Mouse (Mus musculus) gastrocnemius, adult 8-10 months (tissue): ENCODE data around the gene Ntf5. TPM values are rescaled to one million over a fixed set of nuclear protein-coding genes. Genes with fewer than 3 reads are reported as not detected.
"Not testable (repeated sequence)": the region's sequence is repeated elsewhere in the genome, so short reads cannot be mapped to it uniquely, and the experiment has no call there.

ENCODE experiments used
- DNase-seq, 2 experiments: peaks; one replicate each; pipeline ENCODE4 v3.0.0; 2022; ENCODE audit warnings: low spot score in 2 of 2
- total RNA-seq, 4 experiments: library from RNA; stranded (reverse); gene quantifications; 2 replicates each; pipeline ENCODE4 v1.2.4; 2022

Gene Ntf5
- 1 to 10 TPM; 3.7 to 4.9 (median 4.3) TPM for total RNA-seq

DNA sequence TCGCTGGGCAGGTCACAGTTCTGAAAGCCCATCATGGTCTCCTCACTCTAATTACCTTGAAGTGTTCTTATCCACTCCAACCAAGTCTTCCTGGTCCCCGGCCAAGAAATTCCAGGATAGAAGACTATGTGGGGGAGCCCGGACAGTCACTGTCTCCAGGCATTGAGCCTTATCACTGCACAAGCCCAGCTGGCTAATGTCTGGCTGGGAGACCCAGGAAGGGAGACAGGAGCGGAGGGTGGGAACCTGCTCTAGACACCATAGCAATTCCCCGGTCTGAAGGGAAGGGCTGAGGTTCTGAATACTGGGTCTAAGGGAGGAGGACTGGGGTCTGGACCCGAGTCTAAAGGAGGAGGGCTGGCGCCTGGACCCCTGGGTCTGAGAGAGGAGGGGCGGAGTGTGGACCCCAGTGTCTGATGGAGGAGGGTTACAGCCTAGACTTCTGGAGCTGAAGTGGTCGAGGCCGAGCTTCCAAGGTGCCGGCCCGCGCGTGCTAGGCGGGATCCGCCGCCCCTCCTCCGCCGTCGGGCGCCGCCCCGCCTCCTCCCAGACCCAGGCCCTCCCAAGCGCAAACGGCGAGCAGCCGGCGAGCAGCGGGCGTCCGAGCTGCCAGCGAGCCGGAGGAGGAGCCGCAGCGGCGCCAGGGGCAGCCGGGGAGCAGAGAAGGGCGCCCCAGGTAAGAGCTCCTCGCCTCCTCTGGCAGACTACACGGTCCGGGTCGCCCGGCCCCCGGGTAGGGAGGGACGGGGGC is at the start of gene Ntf5:
Gene Ntf5 (plus strand): TSS at position 583 of the 751 bp plus-strand sequence.
- DNase-seq, result peak in 1 of 2 experiments; percentile 36

DNA sequence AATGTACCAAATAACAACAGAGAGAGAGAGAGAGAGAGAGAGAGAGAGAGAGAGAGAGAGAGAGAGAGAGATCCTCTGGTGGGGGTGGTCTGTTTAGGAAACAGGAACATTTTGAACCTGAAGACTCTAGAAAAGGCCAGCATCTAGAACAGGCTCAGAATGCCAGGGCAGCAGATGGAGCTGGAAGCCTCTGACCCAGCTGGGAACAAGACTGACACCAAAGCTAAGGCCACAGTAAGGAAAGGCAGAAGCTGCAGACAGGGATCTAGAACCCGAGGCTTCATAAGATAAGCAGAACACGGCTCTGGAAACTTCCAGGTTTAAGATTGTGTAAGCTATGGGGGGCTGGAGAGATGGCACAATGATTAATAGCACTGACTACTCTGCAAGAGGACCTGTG is 49.5 kb upstream of the Ntf5 start:
- no peak for DNase-seq

DNA sequence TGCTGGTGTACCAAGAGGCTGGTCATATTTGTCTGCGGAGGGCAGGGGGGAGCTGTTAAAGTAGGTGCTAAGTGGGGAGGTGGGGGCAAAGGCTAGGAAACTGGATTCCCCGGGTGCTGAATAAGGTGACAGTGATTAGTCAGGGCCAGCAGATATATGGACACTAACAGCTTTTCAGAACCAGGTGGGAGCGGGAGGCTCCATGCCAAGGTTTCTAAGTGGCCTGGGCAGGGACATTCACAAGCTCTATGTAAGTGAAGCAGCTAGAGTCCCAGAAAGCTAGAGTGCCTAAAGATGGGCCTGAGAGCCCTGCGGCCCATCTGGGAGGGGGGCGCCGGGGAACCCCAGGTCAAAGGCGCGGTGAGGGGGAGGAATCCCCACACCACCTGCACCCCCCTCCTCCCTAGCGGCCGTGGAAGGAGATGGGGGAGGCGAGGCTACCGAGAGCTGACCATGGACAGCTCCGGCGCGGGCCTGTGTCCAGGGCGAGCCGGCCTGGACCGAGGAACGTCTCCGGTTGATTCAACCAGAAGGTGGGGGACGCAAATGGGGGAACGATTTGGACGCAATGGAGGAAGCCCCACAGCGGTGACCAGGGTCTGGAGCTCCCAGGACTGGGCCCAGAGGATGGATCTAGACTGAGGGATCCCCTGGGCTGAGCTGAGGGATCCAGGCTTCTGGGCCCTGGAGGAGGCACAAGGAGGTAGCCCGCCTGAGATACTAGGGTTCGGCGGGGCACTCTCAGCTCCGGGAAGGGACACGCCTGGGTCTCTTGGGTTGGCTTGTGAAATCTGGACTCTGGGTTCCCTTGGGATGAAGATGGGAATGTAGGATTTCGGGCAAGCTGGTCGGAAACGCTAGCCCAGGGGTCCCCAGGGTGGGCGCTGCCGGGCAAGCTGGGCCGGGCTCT is 47.5 kb upstream of the Ntf5 start:
- no peak for DNase-seq

DNA sequence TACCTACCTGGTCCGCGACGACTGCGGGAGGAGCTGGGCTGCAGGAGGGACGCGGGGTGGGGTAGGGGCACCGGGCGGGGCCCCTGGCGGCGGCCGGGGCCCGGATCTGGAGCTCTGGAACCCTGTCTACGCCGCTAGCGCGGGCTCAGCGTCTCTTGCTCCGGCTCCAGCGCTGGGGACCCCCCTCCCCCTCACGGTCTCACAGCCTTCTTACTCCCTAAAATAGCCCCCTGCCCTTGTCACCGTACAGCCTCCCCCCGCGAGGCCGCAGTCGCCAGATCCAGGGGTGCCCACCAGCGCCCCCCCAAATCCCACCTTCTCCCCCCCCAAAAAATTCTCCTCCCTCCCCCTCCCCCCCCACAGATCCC is 46.9 kb upstream of the Ntf5 start, which contains the start of gene Ppfia3:
Gene Ppfia3 (minus strand): TSS at position 368 of the 368 bp plus-strand sequence.
- no peak for DNase-seq

DNA sequence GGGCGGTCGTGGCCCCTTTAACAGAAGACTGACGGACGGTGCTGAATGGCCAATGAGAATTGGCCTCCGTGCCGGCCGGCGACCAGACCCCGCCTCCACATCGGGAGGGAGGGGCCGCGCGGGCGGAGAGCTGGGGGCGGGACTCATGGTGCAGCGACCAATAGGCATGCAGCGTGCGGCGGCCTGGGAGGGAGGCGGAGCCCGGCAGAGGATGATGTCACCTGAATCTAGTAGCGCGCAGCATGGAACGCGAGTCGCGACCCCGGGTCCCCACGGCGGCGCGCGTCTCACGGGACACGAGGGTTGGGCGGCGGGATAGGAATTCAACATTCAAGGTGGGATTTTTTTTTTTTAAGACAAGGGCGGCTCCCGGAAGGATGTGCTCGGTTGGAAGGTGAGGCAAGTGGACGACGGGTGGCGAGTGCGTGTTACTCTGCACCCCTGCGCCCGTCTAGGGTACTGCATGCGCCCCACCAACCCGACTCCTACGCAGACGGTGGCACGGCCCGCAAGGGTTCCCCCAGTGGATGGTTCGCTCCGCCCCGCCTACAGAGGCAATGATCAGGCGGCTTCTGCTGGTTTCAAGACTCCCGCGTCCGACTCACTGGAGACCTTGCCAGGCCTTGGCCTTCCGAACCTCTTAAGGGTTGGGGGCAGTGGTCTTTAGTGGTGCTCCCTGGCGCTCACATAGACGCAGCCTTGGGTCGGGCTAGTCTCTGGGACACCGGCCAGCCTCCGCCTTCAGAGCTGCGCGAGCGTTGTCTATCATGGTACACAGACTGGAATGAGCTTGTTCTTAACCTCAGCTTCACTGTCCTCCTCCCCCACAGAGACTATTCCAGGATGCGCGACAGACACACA is 46.2 kb upstream of the Ntf5 start:
- DNase-seq, result peak; percentile 94

DNA sequence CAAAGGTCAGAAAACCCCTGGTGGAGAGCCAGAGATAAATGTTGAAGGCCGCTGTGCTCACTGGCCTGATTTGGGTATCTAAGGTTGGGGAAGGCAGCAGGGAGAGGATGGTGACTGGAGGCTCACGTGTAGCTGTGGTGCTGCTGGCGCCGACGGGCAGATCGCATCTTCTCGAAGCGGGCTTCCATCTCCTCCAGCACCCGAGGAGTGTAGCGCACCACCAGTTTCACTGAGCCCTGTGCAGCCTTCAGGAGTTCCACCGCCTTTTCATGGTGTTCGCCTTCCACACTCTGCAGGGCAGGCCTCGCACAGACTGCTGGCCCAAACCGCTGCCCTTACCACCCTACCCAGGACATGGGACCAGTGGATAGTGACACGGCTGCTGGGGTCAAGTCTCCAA is 45.3 kb upstream of the Ntf5 start:
- no peak for DNase-seq

DNA sequence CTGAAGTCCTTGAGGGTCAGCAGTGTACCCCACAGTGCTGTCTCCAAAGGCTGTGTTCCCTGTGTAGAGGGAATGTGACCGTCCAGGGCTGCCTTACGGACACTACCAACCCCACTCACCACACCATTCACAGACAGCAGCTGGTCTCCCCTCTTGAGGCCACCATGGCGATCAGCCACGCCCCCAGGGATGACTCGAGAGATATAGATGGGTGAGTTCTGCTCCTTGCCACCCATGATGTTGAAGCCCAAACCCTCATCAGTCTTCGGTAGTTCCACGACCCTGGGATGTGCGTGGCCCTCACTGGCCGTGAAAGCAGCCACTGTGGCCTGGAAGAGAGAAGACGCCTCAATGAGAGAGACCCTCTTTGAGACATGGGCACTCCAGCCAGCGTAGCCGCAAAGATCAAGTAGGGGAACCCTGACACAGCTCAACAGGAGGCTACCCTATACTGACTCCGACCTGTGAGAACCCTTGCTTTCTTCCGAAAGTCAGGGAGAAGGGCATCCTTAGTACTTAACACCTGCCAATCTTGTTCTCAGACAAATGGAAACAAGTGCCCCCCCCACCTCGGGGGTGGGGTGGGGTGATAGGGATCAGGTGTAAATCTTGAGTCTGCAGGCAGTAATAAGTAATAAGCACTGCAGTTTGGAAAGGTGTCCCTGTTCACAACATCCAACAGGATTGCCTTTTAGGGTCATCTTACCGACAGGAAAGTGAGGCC is 44.3 kb upstream of the Ntf5 start:
- no peak for DNase-seq

DNA sequence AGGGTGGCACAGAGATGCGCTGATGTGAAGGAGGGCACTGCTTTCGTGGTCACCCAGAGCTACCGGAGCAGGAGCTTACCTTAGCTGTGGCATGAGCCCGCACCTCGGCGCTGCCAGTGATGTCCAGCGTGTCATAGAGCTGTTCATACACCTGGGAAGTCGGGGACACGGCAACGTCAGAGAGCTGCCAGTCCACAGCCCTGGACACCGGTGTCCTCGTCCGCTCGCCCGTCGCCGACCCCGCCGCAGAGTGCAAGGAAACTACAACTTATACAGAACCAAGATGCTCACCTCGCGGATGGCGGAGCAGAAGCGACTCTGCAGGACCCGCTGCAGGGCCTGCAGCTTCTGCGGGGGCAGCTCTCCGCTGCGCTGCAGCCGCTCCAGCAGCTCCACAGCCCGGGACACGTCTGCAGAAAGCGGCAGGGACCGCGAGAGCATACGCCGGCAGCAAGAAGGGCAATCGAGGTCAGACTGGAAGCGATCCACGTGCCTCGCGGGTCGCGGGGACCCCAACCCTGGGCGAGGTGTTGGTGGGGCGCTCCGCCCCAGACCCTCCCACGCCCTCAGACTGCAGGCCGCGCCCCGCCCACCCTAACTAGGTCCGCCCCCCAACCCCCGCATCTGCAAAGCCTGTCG is 43.5 kb upstream of the Ntf5 start:
- no peak for DNase-seq

DNA sequence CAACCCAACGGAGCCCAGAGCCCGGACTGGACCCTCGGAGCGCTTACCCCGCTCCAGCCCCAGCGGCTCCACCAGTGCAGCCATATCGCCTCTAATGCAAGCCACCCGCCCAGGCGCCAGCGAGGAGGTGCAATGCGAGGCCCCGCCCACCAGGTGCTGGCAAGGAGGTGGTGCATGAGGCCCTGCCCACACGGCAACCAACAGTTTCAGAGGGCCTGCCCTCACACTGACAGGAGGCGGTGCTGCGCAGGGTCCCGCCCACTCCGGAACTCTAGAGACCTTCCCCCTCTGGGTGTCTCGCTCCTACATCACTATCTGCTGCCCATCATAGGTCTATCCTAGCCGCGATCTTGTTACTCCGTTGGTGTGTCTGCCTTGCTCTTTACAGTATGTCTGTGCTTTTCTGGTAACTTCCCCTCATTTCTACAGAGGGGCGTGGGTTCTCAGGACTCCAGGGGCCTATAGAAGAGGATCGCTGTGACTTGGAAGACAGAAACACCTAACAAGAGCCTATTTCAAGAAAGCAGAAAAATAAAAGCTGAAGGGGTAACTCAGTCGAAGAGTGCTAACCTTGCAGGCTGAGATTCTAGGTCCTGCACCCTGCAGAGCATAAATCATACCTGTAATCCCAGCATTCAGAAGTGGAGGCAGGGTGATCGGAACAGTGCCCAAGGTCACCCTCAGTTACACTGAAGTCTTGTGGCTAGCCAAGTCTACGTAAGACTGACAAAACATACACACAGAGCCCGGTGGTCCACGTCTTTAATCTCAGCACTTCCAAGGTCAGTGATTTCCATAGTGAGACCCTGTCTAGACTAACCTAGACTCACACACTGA is 42.8 kb upstream of the Ntf5 start, which contains the start of gene Lin7b:
Gene Lin7b (minus strand): TSS at position 109 of the 837 bp plus-strand sequence.
- DNase-seq, result peak; percentile 73 to 80

DNA sequence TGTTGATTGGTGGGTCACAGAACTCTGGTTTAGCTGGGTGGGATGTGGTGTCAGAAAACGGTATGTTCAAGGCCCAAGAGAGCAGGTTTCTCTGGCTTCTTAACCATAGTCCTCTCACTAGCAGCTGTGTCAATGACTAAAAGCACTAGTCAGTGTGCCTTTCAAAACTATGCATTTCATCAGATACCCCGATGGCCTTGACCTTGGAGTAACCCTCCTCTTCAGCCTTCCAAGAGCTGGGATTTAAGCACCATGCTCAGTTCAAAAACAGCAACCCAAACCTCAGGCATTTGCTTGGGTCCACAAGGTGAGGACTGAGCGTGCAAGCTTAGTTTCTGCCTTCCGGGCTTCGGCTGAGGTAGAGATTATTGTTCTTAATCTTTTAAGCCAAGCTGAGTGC is 41.1 kb upstream of the Ntf5 start:
- no peak for DNase-seq

DNA sequence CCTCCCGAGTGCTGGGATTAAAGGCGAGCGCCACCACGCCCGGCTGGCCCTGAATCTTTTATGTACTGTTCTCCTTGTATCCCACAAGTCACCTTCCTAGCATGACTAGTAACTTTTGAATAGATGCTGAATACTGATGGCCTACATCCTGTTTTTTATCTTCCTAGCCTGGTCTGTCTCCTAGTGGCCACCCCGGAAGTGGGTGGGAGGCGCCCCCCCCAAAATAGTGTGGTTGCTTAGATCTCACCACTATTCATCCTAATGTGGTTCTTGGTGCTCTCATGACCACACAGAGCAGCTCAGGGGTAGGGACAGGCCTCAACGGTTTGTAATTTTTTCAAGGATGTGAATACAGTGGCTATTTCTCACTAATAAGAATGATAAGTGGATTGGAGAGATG is 38.9 kb upstream of the Ntf5 start:
- DNase-seq, result no peak

DNA sequence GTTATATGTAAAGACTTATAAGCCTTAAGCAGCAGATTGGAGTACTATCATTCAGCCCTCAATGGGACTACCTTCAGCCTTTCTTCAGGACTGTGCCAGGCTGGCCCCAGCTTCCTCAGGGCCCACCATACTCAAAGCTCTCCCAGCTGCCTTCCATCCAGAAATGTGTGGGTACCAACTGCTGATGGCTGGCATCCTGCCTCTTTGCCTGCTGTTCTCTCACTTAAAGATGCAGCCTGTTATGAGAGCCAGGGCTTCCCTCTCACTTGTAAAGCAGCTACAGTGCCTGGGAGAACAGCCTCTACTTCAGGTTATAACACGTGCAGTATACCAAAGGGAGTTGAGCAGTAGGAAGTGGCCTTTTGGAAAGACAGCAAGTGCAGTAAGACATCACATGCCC is 37.4 kb upstream of the Ntf5 start:
- no peak for DNase-seq

DNA sequence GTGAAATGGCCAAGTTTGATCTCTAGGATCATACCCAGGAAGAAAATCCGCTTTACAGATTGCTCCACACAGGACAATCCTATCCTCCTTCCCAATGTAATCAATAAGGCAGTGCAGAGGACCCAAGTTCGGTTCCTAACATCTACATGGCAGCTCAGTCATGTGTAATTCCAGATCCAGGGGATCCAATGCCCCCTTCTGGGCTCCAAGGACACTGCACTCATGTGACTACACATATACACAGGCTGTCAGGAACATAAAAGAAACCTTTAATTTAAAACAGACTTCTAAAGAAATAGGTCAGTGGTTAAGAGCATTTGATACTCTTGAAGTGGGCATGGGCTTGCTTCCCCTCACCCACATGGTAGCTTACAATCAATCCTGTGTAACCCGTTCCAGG is 27.4 kb upstream of the Ntf5 start:
- no peak for DNase-seq

DNA sequence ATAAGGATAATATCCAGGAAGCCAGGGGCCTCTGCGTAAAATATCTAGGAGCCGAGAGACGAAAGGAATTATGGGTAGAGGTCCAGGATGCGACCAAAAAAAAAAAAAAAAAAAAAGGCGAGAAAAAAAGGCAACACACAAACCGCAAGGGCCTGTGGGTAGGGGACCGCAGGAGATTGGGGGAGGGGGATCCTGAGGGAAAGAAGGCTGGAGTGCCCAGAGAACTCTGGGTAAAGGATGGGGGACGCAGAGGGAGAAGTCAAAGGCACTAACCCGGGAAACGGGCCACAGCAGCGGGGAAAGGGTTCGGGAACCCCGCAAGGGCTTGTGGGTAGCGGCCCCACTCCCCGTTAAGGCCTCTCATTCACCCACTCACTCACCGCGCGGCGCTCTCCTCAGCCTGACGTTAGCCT is 18.4 kb upstream of the Ntf5 start:
- no peak for DNase-seq

DNA sequence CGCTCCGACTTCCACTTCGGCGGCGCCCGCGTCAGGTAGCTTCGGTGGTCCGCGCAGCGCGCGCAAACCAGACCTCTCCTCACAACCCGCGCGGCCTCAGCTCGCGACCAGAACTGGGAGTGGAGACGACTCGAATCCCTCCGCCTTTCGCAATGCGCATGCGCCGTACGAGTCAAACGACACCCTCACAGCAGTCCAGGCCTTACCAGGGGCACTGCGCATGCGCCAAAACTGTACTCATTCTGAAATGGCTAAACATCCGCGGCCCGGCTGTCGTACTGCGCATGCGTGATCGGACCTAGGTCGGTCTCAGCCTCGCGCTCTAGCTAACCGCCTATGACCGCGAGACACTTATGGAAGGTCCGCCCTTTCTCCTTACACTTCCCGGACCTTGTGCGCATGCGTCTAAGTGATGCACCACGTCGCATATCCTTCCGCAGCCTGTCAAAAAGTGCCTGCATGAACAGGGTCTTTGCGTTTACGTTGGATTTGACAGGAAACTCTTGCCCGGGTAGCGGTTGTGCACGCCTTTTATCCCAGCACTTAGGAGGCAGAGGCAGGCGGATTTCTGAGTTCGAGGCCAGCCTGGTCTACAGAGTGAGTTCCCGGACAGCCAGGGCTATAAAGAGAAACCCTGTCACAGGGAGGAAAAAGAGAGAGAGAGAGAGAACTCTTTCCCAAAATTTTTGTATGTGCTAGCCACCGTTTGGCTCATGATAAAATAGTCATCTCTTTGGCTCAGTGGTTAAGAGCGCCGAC is 17.7 kb upstream of the Ntf5 start, which contains the start of gene Snrnp70:
Gene Snrnp70 (minus strand): TSS at position 165 of the 759 bp plus-strand sequence.
- DNase-seq, result peak; percentile 100

DNA sequence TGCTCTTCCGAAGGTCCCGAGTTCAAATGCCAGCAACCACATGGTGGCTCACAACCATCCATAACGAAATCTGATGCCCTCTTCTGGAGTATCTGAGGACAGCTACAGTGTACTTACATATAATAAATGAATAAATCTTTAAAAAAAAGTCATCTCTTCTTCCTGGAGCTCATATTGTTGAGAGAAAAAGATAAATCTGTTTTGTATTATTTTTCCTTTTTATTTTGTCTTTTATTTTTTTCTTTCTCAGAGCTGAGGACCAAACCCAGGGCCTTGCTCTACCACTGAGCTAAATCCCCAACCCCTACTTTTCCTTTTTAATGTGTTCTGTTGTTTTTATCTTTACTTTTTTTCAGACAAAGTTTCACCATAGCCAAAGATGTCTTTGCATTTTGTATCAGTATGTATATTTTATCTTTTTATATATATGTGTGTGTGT is 17.1 kb upstream of the Ntf5 start:
- not testable (repeated sequence) for DNase-seq

DNA sequence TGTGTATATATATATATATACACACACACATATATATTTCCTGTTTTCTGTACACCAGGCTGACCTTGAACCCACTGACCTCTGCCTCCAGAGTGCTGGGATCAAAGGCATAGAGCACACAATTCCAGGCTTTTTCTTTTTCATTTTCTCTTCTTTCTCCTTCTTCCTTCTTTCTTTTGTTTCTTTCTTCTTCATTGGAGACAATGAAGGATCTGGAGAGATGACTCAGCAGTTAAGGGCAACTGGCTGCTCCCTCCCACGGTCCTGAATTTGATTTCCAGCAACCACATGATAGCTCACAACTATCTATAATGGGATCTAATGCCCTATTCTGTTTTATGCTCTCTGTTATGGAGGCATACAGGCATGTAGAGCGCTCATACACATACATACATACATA is 16.7 kb upstream of the Ntf5 start:
- no peak for DNase-seq

DNA sequence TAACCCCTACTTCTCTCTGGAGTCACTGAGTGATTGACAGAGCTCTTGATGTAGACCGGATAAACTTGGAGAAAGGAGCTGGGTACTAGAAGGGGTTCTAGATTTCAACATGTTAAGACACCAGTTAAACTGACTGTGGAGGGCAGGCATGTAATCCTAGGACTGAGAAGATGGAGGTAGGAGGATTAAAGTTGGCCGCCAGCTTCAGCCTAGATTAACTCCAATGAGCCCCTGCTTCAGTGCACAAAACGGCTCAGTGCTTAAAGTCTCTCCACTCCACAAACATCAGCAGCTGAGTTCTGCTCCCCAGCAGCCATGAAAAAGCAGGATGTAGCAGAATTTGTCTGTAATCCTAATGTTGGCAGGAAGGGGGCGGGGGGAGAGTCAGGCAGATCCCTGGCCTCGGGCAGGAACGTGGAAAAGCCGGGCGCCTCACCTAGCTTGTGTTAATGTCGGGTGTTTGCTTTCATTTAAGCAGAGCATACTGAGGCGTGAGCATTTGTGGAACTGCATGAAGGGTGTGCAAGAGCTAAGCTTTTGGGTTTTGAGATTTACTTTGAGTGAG is 11.9 kb upstream of the Ntf5 start:
- no peak for DNase-seq
